Mouse (Mus musculus) retina, postnatal 7 days (tissue): ENCODE results near the gene 2210418O10Rik.
"Not testable (repeated sequence)": the region's sequence is repeated elsewhere in the genome, so short reads cannot be mapped to it uniquely, and the experiment has no call there.

Experiments
- DNase-seq: peaks from one replicate; pipeline ENCODE4 v3.0.0-alpha.2; 2012; ENCODE audit warnings: low read depth, low spot score

Gene 2210418O10Rik

DNA sequence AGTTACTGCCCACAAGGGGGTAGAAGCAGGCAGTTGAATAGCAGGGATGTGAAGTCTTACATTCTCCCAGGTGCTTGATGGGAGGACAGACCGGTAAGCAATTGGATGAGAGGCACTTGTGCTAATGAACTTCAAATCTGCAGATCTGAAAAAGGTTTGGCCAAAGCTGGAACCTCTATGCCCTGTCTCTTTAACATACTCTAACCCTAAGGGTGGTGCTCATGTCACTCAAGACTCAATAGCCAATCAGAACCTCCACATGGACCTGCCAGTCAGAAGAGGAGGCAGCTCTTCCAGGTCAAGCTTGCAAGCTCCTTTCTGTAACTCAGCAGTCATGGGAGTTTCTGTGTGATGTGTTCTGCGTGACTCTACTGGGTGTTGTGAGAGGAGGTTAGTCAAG, at the start of gene 2210418O10Rik:
2210418O10Rik (plus strand) TSS at position 301 of the 400 bp plus-strand sequence.
- not testable (repeated sequence) for DNase-seq

GRCm38 (mm10) chr2:176248519-176248918, 22.1 kb downstream of the 2210418O10Rik start:
- DNase-seq = not testable (repeated sequence)
